Mouse (Mus musculus) embryo, embryonic 10 days (tissue): ENCODE data around the gene Cops7a.

Experiments used
- DNase-seq: peaks from one replicate; pipeline ENCODE4 v3.0.0-alpha.2; 2015; ENCODE audit warnings: low spot score

Cops7a gene

DNA sequence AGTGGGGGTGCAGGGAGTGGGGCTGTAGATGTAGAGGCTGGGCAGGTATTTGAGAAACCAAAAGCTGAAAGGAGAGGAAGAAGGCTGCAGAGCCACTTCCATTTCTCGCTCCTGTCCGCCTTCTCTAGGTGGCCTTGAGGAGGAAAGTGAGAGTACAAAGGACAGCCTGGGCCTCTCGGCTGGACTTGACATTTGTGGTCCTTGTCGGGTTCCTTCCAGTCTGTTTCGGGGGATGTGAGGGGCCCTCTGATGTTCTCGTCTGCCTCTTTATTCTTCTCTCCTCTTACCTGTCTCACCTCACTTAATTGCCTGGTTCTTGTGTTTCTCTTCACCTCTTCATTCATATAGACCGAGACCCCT, 47.0 kb downstream of the Cops7a start:
- no peak for DNase-seq

DNA sequence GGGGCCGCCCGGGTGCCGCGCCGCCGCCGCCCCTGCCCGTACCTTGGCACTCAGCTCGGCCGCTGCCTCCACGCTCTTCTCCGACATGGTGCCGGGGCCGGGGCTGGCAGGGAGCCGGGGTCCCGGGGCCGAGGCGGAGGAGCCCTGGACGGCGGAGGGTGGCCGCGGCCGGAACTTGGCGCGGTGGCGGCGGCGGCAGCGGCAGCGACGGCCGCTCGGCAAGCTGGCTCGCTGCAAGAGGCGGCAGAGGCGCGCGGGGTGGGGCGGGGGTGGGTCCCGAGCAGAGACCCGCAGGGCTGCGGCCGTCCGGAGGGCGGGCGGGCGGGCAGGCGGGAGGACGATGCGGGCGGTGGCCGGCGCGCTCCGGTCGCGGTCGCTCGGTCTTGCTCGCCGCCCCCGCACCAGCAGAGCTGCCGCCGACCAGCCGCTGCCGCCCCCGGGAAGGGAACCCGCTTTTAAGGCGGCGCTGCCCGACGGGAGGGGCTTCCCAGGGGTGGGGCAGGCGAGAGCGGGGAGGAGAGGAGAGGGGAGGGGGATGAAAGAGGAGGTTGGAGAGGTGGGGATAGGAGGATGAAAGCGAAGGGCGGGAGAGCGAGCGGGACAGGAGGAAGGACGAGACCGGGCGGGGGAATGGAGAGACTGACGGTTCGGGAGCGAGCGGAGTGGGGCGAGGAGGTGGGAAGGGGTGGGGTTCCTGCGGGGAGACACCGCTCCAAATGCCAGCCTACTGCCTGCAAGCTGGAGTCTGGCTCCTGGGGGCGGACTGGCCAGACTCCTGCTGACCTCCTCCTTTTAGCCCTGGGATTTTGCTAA, 47.6 kb downstream of the Cops7a start:
- peak; percentile 95 for DNase-seq

DNA sequence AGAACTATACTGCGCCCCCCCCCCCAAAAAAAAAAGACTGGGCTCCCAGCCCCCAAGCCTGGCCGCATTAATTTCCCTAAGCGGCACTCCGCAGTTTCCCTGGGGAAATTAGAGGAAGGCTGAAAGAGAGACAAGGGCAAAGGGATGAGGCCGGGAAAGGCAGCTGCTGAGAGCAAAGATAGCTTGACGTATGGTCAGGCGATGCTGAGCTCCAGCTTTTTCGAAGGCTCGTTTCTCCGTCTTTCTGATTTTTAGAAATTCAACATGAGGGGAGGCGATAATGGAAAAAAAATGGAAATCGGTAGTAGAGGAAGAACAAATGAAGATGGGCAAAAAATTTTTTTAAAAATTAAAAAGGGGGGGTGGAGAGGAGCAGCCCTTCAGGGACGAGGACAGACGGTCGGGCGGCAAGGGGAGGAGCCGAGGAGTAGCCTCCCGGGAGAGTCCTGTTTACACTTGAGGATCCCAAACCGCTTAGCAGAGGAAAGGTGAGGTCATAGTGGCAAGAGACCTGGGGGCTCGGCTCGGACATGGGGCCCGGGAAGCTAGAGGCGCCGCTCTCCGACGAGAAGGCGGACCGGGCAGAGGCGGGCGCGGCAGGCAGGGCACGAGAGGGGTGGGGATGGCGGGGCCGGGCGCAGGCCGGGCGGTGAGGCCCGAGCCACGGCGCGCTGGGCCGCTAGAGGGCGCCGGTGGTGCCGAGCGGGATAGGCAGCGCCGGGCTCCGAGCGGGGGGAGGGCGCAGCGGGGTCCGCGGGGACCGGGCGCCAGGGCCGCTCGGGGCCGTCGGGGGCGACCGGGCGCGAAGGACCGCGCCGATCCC, 48.4 kb downstream of the Cops7a start:
- DNase-seq, result peak; percentile 85

DNA sequence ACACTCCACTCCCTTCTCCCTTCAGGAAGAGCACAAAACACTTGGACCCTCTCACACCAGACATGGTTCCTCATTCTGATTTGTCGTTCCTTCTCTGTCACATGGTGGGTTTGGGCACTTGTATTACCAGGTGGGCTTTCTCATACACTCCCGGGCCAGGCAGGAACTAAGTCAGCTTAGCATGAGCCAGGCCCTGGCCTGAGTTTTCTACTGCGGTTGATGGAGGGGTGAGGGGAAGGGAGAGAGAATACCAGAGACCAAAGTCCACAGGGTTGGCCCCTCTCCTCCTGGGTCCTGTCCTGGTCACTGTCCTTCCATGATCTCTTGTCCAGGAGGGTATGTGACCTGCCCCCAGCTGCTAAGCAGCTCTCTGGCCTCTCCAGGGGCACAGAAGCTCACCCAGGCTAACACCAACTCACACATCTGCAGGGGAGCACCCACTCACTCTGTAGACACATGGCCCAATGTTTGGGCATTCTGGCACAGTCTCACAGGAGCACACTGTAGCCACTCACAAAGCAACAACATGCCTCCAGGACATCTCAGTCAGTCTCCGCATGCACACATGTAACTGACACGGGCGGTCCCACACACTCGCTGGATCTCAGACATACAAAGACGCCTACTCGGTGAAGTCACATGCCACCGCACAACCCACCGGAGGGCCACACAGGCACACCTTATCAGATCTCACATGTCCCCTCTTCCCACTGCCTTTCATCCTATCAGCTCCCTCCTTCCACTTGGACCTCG, 49.2 kb downstream of the Cops7a start:
- peak; percentile 41 for DNase-seq

DNA sequence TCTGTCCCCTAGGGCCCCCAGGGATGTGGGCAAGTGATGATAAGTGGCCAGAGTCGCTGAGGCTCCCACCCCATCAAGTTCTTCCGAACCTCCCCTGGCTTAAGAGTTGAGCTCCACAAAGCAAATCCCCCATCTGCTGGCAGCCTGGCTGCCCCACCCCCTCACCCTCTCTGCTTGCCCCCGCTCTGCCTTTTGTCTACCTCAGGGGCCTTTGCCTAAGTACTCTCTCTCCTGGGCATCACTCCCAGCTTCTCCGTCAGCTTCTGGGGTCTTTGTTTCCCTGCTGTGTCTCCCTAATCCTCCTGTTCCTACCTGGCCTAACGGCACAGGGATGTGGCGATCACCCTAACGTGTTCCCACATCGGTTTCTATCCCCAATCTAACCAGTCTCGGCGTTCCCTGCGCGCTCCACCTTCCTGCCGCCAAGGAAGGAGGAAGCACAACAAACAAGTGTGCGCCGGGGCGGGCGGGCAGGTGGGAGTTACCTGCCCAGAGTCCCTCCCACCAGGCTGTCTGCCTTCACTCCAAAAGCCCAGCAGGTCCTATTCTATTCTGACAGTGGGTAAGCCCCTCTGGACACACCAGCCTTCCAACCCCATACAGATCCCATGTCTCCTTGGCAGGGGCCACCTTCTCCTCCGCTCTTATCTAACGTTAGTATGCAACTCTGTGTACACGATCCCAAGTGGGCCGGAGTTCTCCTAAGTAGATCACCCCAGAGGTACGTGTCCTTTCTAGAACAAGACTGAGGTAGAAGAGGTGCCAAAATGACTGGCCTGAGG, 50.0 kb downstream of the Cops7a start:
- peak; percentile 43 for DNase-seq

DNA sequence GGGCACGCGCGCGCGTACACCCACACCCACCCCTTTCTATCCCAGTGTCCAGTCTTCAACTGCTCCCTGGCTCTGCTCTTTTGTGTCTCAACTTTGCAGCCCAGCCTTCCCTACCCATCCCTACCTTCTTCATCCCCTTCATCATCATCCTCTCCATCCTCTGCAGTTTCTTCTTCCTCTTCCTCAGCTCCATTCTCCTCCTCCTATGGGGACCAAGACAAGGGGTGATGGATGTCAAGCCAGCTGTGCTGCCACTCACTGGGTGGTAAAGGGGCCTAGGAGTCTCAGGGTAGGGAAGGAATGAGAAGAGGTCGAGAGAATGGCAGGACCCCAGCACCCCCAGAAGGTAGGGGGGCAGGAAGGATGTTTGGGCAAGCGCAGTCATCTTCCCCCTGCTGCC, 50.8 kb downstream of the Cops7a start:
- no peak for DNase-seq

DNA sequence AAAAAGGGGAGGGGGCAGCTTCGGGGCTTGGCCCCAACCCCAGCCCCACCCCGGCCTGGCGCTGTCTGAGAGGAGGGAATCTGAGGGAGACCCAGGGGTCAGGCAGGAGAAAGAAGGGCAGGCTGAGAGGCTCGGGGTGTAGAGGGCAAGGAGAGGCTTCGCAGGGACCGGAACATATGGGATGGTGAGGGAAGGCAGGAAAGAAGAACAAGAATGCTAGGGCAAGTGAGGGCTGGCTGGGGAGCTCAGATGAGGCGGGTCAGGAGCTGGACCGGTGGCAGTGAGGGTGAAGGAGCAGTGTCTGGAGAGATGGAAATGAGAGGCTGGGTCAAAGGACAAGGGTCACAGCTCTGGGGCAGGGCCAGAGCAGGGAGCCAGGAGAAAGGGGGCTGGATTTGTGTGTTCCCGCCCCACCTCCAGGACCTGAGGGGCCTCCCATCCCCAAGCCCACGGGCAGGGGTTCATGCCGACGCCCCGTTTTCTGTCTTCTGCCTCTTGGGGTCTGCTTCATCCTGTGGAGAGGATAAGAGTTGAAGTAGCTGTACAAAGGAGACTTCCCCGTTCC, 51.5 kb downstream of the Cops7a start:
- no peak for DNase-seq

DNA sequence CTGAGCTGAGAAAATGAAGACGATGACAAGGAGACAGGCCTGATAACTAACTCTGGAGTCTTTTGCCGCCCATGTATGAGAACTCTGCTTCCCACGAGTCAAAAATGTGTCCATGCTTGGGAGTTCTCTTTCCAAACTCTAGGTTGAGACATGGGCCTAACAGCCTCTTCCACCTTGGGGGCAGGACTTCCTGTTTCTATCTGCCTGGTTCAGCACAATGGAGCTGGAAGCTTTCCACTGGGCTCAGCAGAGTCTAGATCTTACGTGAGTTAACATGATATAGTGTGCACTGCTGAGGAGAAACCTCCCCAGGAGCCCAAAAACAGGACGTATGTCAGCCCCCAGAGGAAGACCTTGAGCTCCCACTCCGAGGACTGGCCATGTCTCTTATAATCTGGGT, 52.1 kb downstream of the Cops7a start:
- no peak for DNase-seq

DNA sequence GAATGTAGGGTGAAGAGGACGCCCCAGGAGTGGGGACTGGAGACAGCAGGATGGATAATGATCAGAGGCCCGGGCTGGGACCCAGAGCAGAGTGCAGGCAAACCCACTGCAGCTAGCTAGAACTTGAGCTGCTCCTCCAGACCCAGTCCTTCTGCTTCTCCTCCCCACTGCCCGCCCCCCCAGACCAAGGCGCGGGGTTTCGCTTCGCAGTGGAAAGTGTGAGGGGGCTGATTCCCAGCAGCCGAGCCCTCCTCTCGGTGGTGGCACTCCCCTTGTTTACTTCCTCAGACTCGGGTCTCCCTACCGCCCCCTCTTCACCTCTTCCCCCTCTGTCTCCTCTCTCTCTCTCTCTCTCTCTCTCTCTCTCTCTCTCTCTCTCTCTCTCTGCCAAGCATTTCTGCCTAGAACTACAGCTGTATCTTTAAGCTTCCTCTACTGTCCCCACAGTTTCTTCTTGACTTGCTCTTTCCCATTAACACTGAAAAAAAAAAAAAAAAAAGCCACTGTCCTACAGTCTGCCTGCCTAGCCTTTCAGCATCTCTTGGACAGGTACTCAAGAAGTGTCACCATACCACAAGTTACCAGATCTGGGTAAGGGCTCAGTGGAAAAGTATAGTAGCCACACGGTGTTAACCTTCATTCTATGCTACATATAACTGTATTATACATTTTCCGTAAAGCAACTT, 53.7 kb downstream of the Cops7a start, which contains the start of gene Lag3:
Lag3 (minus strand) TSS at position 173 of the 686 bp plus-strand sequence.
- DNase-seq, result no peak

DNA sequence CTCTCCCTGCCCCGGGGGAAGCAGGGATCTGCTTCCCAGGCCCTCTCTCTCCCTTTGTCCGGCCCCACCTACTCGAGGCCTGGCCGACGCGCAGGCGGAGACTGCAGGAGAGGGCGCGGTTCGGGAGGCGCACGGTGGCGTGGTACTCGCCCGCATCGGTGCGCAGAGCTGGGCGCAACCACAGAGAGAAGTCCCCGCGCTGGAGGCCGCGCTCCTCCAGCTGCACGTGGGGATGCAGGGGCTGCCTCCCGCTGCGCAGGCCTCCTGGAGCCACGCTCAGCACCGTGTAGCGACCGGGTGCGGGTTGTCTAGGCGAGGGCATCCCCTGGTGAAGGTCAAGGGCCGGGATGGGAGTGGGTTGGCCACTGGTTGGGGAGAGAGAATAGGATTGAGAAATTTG, 55.3 kb downstream of the Cops7a start:
- peak; percentile 56 for DNase-seq
